Mouse (Mus musculus) megakaryocyte, embryonic 14.5 days (primary cell): ENCODE measurements around the gene Gm11634.
"Not testable (repeated sequence)": the region's sequence is repeated elsewhere in the genome, so short reads cannot be mapped to it uniquely, and the experiment has no call there.

ENCODE experiments used
- FLI1 ChIP-seq: IDR thresholded peaks from 2 replicates; pipeline ENCODE4 v1.6.1; 2012; ENCODE audit warnings: low read length, inconsistent platforms, mixed read lengths
- GATA1 ChIP-seq: IDR thresholded peaks from 3 replicates; pipeline ENCODE4 v1.6.1; 2012; ENCODE audit warnings: mixed read lengths, low read length, inconsistent platforms, borderline replicate concordance

GRCm38 (mm10) chr11:101645043-101645410 is 46.0 kb upstream of the Gm11634 start:
- not testable (repeated sequence) for TF ChIP-seq GATA1, FLI1
